Mouse (Mus musculus) liver, embryonic 14.5 days (tissue): ENCODE measurements around the gene Hoxd9. TPM values are rescaled to one million over a fixed set of nuclear protein-coding genes. Genes with fewer than 3 reads are reported as not detected.

Source experiments
- ATAC-seq: fragments of 200-750 bp; cut with Nextera tagmentation; 2 replicates; pipeline ENCODE4 v1.8.0; 2017; ENCODE audit warnings: moderate number of reproducible peaks, mild to moderate bottlenecking, moderate library complexity; ENCODE audit not compliant: insufficient read depth
- DNase-seq, 3 experiments: peaks; one replicate each; pipeline ENCODE4 v3.0.0-alpha.2; 2012 to 2013; ENCODE audit warnings: low read depth in 3 of 3, low spot score in 3 of 3
- H3K27ac ChIP-seq: fragments of 300-500 bp; sonication (generic); 2 replicates; pipeline ENCODE4 v1.5.1; 2014; ENCODE audit warnings: moderate library complexity, mild to moderate bottlenecking, control low read depth, inconsistent platforms
- H3K27me3 ChIP-seq: fragments of 300-500 bp; sonication (generic); 2 replicates; pipeline ENCODE4 v1.6.1; 2014; ENCODE audit warnings: mild to moderate bottlenecking, low read length, moderate library complexity; ENCODE audit not compliant: control insufficient read depth, insufficient read depth
- H3K36me3 ChIP-seq: fragments of 300-500 bp; sonication (generic); replicated peaks from 2 replicates; pipeline ENCODE4 v1.6.1; 2014; ENCODE audit warnings: low read depth; ENCODE audit not compliant: control insufficient read depth, insufficient read depth
- H3K4me1 ChIP-seq, 2 experiments: fragments of 200-500 bp in 1 of 2; fragments of 300-500 bp in 1 of 2; sonication (generic) in 1 of 2; replicated peaks; 2 replicates each; pipeline ENCODE4 v1.6.1; 2012 to 2014; ENCODE audit warnings: antibody characterized with exemption in 1 of 2, inconsistent platforms in 1 of 2, low read length in 1 of 2; ENCODE audit not compliant: control insufficient read depth in 2 of 2, insufficient read depth in 2 of 2
- H3K4me2 ChIP-seq: fragments of 300-500 bp; sonication (generic); 2 replicates; pipeline ENCODE4 v1.6.1; 2014; ENCODE audit warnings: low read depth, mild to moderate bottlenecking, control low read depth, moderate library complexity
- H3K4me3 ChIP-seq, 2 experiments: fragments of 200-500 bp in 1 of 2; fragments of 300-500 bp in 1 of 2; sonication (generic) in 1 of 2; 2 replicates each; pipeline ENCODE4 v1.5.1; 2012 to 2014; ENCODE audit warnings: low read depth in 2 of 2, low read length in 2 of 2, mild to moderate bottlenecking in 2 of 2, control low read depth in 1 of 2, inconsistent platforms in 1 of 2, moderate library complexity in 1 of 2; ENCODE audit not compliant: insufficient read depth in 1 of 2
- H3K9ac ChIP-seq: fragments of 300-500 bp; sonication (generic); replicated peaks from 2 replicates; pipeline ENCODE4 v1.6.1; 2014; ENCODE audit warnings: mild to moderate bottlenecking, control low read depth, moderate library complexity
- H3K9me3 ChIP-seq: fragments of 300-500 bp; sonication (generic); 2 replicates; pipeline ENCODE4 v1.6.1; 2016; ENCODE audit warnings: low read length, mixed read lengths; ENCODE audit not compliant: control insufficient read depth
- CTCF ChIP-seq: IDR thresholded peaks from 2 replicates; pipeline ENCODE4 v1.5.1; 2016; ENCODE audit warnings: antibody characterized with exemption, low read depth, control low read depth
- EP300 ChIP-seq: IDR thresholded peaks from 2 replicates; pipeline ENCODE4 v1.6.1; 2016; ENCODE audit warnings: antibody characterized with exemption, low read depth
- WGBS: fragments of 180-500 bp; shearing (Covaris S2); extraction: QIAGEN DNeasy Blood & Tissue Kit; methylation state at CpG from one replicate; pipeline ENCODE4 v1.1.7; 2014; ENCODE audit not compliant: insufficient replicate concordance; 5-methylcytosine and 5-hydroxymethylcytosine counted together
- polyA plus RNA-seq, 2 experiments: library from polyadenylated mRNA; depleted of rRNA in 1 of 2; stranded (reverse) in 1 of 2; unstranded in 1 of 2; fragments of >200 nt; fragmentation: Nextera tagmentation in 1 of 2; extraction: Ambion mirVana in 1 of 2; gene quantifications; 2 replicates each; pipeline versions ENCODE4 v1.2.1 to v1.2.3; 2012 to 2014

Gene Hoxd9
- polyA plus RNA-seq (2012; rRNA removed) (0.03 TPM in 1 of 2 replicates, not detected in the other), polyA plus RNA-seq (2014; fragmentation: Nextera tagmentation; extraction: Ambion mirVana) (not detected in 2 replicates)

DNA sequence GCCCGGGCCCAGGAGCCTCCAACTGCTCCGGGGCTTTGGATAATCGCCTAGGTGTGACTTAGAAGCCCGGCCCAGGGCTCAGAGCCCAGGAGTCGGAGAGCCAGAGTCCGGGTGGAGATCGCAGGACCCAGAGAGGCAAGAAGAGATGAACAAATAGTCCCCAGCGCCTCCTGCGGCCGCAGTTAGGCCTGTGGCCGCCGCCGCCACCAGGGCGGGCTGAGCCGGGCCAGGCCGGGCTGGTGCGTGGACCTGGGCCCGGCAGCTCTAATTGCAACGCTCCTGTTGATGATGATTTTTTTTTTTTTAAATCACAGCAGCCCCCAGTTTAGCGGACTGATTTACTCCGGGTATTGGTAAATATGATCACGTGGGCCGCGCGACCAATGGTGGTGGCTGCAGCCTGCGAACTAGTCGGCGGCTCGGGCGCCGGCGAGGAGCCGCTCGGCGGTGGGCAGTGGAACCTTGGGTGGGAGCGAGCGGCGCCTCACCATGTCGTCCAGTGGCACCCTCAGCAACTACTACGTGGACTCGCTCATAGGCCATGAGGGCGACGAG, at the start of gene Hoxd9:
TSS of gene Hoxd9 (plus strand) at position 161 of the 555 bp plus-strand sequence.
- Histone ChIP-seq H3K9ac (no peak within 1 kb of the TSS), H3K27me3 (peaks cover 99% of the 10 kb centered on the region), H3K27ac (no peak within 1 kb of the TSS), H3K4me2 (peak within 1 kb of the TSS; percentile 34), H3K9me3 (no peaks in the 10 kb centered on the region), H3K4me3 (peak within 1 kb of the TSS in 1 of 2 experiments; percentile 27; a peak in 2 of 4 replicates), H3K36me3 (no peaks in the 10 kb centered on the region), H3K4me1 (no peaks in the 10 kb centered on the region)
- no peak for ATAC-seq
- under 1% methylated on average over 43 of the region's 43 CpGs for WGBS
- TF ChIP-seq CTCF (no peak), EP300 (no peak)
- no peak for DNase-seq

DNA sequence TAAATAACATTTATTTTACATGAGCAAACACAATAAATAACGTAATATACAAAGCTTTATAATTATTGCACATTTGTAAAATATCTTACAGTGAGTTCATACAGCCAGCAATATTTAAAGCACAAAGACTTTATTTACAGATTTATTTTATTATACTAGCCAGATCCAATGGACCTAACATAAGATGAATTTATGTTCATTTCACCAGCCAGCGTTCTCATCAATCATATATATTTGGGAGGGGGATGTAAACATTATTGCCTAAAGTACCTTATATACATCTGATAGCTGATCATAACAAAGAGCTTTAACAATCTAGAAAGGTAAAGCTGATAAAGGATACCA, 44.6 kb upstream of the Hoxd9 start:
- no peak for TF ChIP-seq EP300
- TF ChIP-seq CTCF: no peak
- Histone ChIP-seq H3K27ac (no peak overlapping the region), H3K36me3 (no peaks in the 10 kb centered on the region), H3K9ac (no peak overlapping the region), H3K4me2 (no peak overlapping the region), H3K4me1 (no peaks in the 10 kb centered on the region), H3K4me3 (no peak overlapping the region), H3K27me3 (peaks cover 91% of the 10 kb centered on the region), H3K9me3 (no peaks in the 10 kb centered on the region)
- ATAC-seq: no peak
- WGBS: 27% methylated on average over 2 of the region's 2 CpGs
- no peak for DNase-seq

DNA sequence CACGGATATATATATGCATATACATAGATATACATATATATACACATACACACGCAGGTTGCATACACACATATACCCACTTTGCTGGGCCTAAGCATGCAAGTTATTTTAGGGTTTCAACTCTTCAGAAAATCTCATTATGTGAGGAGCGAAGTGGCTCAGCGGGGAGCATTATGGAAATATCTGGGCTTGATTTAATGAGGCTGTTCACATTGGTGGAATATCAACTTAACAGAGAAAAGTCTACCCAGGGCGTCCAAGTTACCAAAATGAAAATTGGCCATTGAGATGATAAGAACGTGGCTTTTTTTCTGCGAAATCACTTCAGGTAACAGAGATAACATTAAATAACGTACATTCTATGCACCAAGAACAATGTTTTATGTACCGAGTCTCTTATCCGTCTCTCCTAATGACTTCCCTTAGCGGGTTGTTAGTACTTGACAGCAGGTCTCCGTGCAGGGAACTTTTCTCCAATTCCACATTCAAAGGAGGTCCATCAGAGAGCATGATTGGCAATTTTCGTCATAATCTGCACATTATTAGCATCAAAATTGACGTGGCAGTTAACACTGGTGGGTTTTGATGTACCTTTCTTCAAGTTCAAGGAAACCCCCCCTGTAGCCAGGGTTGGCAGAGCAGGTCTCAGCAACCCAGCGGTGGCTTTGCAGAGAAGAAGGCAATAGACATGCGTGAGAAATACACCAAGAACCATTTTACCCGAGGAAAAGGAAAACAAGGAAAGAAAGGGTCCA, 43.6 kb upstream of the Hoxd9 start:
- no peak overlapping the region for H3K9ac ChIP-seq
- no peak for DNase-seq
- peaks cover 91% of the 10 kb centered on the region for H3K27me3 ChIP-seq
- no peak overlapping the region for H3K4me3 ChIP-seq
- no peak for ATAC-seq
- 10% methylated on average over 17 of the region's 17 CpGs for WGBS
- H3K4me2 ChIP-seq: no peak overlapping the region
- H3K36me3 ChIP-seq: no peaks in the 10 kb centered on the region
- TF ChIP-seq CTCF (no peak), EP300 (no peak)
- no peaks in the 10 kb centered on the region for H3K4me1 ChIP-seq
- no peak overlapping the region for H3K27ac ChIP-seq
- no peaks in the 10 kb centered on the region for H3K9me3 ChIP-seq

DNA sequence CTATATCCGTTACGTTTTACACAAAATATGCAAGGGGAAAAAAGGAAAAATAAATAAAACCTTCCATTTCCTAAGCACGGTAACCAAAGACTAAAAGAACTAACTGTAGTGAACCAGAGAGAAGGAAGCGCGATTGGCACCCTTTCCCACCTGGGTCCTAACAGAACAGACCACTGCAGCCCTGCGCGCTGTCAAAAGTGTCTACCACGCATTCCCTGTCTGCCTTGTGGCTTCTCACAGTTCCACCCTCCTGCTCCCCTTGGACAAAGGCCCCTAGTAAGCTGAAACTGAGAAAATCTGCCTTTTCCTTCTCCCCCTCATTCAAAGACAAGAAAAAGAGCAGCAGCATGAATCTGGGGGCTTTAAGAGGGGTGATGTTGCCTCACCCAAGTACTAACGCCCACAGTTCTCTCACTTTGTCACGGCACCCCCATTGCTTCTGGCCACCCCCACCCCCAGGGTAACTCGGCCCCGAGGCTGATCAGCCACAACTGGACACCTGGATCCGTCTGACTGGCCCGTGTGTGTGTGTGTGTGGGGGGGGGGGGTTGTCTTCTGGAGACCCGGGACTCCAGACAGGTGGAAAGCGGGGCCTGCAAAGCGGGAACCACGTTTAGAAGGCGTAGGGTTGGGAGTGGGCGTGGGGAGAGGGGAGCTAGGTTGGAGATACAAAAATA, 42.6 kb upstream of the Hoxd9 start:
- ATAC-seq (no peak), DNase-seq (no peak)
- Histone ChIP-seq H3K4me2 (no peak overlapping the region), H3K9ac (no peak overlapping the region), H3K4me1 (no peaks in the 10 kb centered on the region), H3K27me3 (peaks cover 91% of the 10 kb centered on the region), H3K9me3 (no peaks in the 10 kb centered on the region), H3K36me3 (no peaks in the 10 kb centered on the region), H3K27ac (no peak overlapping the region), H3K4me3 (no peak overlapping the region)
- WGBS: 9% methylated on average over 18 of the region's 20 CpGs
- TF ChIP-seq EP300: no peak
- TF ChIP-seq CTCF: no peak

DNA sequence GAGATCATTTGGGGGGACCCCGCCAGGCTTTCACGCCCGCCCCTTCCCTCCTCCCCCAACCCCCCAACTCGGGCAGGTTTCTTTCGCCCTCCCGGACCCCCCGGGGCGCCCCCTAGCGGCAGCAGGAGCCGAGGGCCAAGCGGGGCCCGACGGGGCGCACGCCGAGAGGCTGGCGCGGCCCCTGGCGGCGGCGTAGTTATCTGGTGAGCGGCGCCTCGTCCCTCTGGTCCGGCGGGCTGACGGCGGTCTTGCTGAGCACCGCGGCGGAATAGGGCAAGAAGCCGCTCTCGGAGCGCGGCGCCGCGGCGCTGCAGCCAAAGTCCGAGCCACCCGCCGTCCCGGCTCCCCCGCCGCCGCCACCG, 42.1 kb upstream of the Hoxd9 start:
- peak overlapping the region; percentile 28; the same call in 1 of the 2 replicates for H3K4me2 ChIP-seq
- peak overlapping the region in 1 of 2 experiments; percentile 32; a peak in 2 of 4 replicates for H3K4me3 ChIP-seq
- H3K27ac ChIP-seq: no peak overlapping the region
- DNase-seq (no peak), ATAC-seq (no peak)
- H3K27me3 ChIP-seq: peaks cover 91% of the 10 kb centered on the region
- no peak overlapping the region for H3K9ac ChIP-seq
- no peaks in the 10 kb centered on the region for H3K36me3 ChIP-seq
- H3K9me3 ChIP-seq: no peaks in the 10 kb centered on the region
- WGBS: 3% methylated on average over 24 of the region's 47 CpGs
- peak; percentile 41; the same call in 1 of the 2 replicates for TF ChIP-seq CTCF
- TF ChIP-seq EP300: no peak
- no peaks in the 10 kb centered on the region for H3K4me1 ChIP-seq
